Mouse (Mus musculus): ENCODE measurements around the gene Eftud2.

Gene Eftud2

GRCm38 (mm10) chr11:102819783-102820385 is 60.9 kb downstream of the Eftud2 start:
- ATAC-seq (ENCODE audit: low TSS enrichment): no peak

GRCm38 (mm10) chr11:102819021-102819782 is 61.6 kb downstream of the Eftud2 start, which contains the start of gene Gjc1:
Gene Gjc1 (minus strand): TSS chr11:102819700.
- no peak; the same call in 1 of the 2 replicates for ATAC-seq (ENCODE audit: low TSS enrichment)

- no peak for ATAC-seq (ENCODE audit: low TSS enrichment)
Measured at GRCm38 (mm10) chr11:102818121-102819020, 62.4 kb downstream of the Eftud2 start.

GRCm38 (mm10) chr11:102814881-102815280 is 65.9 kb downstream of the Eftud2 start:
- no peak for ATAC-seq (ENCODE audit: low TSS enrichment)

GRCm38 (mm10) chr11:102810721-102811485 is 69.9 kb downstream of the Eftud2 start:
- no peak for ATAC-seq (ENCODE audit: low TSS enrichment)

GRCm38 (mm10) chr11:102808246-102808645 is 72.5 kb downstream of the Eftud2 start:
- ATAC-seq (ENCODE audit: low TSS enrichment): no peak

GRCm38 (mm10) chr11:102803453-102803852 is 77.3 kb downstream of the Eftud2 start:
- no peak for ATAC-seq (ENCODE audit: low TSS enrichment)

- ATAC-seq (ENCODE audit: low TSS enrichment): no peak
Measured at GRCm38 (mm10) chr11:102794157-102794556, 86.6 kb downstream of the Eftud2 start.

- no peak for ATAC-seq (ENCODE audit: low TSS enrichment)
Measured at GRCm38 (mm10) chr11:102791682-102792445, 88.9 kb downstream of the Eftud2 start.
